Mouse (Mus musculus) forebrain, embryonic 11.5 days (tissue): ENCODE data around the gene Adgrl4. TPM values are rescaled to one million over a fixed set of nuclear protein-coding genes. Genes with fewer than 3 reads are reported as not detected.

Experiments
- ATAC-seq: fragments of 200-750 bp; cut with Nextera tagmentation; replicated peaks from 2 replicates; pipeline ENCODE4 v1.8.0; 2017; ENCODE audit warnings: moderate TSS enrichment; ENCODE audit not compliant: low FRiP score
- DNase-seq: peaks from one replicate; pipeline ENCODE4 v3.0.0-alpha.2; 2017; ENCODE audit warnings: low spot score
- H3K27ac ChIP-seq: fragments of 300-500 bp; sonication (generic); 2 replicates; pipeline ENCODE4 v1.5.1; 2014; ENCODE audit warnings: low read depth, low read length
- H3K27me3 ChIP-seq: fragments of 300-500 bp; sonication (generic); 2 replicates; pipeline ENCODE4 v1.6.1; 2014; ENCODE audit warnings: mild to moderate bottlenecking, low read length, mixed read lengths; ENCODE audit not compliant: control insufficient read depth, insufficient read depth
- H3K36me3 ChIP-seq: fragments of 300-500 bp; sonication (generic); 2 replicates; pipeline ENCODE4 v1.6.1; 2014; ENCODE audit warnings: mild to moderate bottlenecking, low read length, moderate library complexity, mixed read lengths; ENCODE audit not compliant: control insufficient read depth, insufficient read depth
- H3K4me1 ChIP-seq: fragments of 300-500 bp; sonication (generic); replicated peaks from 2 replicates; pipeline ENCODE4 v1.6.1; 2014; ENCODE audit warnings: low read length, mixed read lengths; ENCODE audit not compliant: control insufficient read depth, insufficient read depth
- H3K4me2 ChIP-seq: fragments of 300-500 bp; sonication (generic); 2 replicates; pipeline ENCODE4 v1.6.1; 2014; ENCODE audit warnings: low read depth, mild to moderate bottlenecking, low read length, moderate library complexity, mixed read lengths; ENCODE audit not compliant: severe bottlenecking
- H3K4me3 ChIP-seq: fragments of 300-500 bp; sonication (generic); 2 replicates; pipeline ENCODE4 v1.5.1; 2014; ENCODE audit warnings: low read depth, low read length
- H3K9ac ChIP-seq: fragments of 300-500 bp; sonication (generic); 2 replicates; pipeline ENCODE4 v1.6.1; 2014; ENCODE audit warnings: low read length
- H3K9me3 ChIP-seq: fragments of 300-500 bp; sonication (generic); 2 replicates; pipeline ENCODE4 v1.6.1; 2016; ENCODE audit warnings: low read length, mixed read lengths; ENCODE audit not compliant: control insufficient read depth
- WGBS: fragments of 180-500 bp; shearing (Covaris S2); extraction: QIAGEN DNeasy Blood & Tissue Kit; methylation state at CpG from one replicate; pipeline ENCODE4 v1.1.7; 2014; 5-methylcytosine and 5-hydroxymethylcytosine counted together
- polyA plus RNA-seq: library from polyadenylated mRNA; unstranded; fragments of >200 nt; fragmentation: Nextera tagmentation; extraction: Ambion mirVana; gene quantifications from 2 replicates; pipeline ENCODE4 v1.2.1, GENCODE M21; 2014

The Adgrl4 gene
- polyA plus RNA-seq, 1 experiment from 2014 or later = 7.0 TPM

GRCm38 (mm10) chr3:151424326-151425207 is 13.1 kb upstream of the Adgrl4 start:
- Histone ChIP-seq H3K4me3 (no peak overlapping the region), H3K4me2 (no peak overlapping the region), H3K27ac (no peak overlapping the region), H3K9ac (no peak overlapping the region), H3K36me3 (no peaks in the 10 kb centered on the region), H3K9me3 (no peaks in the 10 kb centered on the region), H3K4me1 (no peaks in the 10 kb centered on the region), H3K27me3 (no peaks in the 10 kb centered on the region)
- ATAC-seq = no peak
- DNase-seq = no peak
- 84% methylated on average over 9 of the region's 9 CpGs for WGBS

DNA sequence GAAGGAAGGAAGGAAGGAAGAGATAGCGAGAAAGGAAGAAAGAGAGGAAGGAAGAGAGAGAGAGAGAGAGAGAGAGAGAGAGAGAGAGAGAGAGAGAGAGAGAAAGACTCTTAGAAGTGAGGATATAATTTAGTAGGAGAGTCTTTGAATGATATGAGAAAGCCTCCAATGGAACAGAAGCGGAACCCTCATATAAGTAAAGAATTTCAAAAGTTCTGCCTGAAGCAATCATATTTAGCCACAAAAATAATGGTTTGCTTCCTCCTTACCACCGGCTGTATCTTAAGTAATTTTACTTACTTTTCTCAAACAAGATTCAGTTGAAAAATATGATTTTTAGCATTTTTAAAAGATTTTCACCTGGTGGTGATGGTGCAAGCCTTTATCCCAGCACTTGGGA is 7.6 kb upstream of the Adgrl4 start:
- Histone ChIP-seq H3K9me3 (no peaks in the 10 kb centered on the region), H3K27ac (no peak overlapping the region), H3K27me3 (no peaks in the 10 kb centered on the region), H3K4me2 (no peak overlapping the region), H3K4me3 (no peak overlapping the region), H3K36me3 (no peaks in the 10 kb centered on the region), H3K9ac (no peak overlapping the region), H3K4me1 (no peaks in the 10 kb centered on the region)
- DNase-seq (no peak), ATAC-seq (no peak)
- WGBS = 94% methylated on average over 3 of the region's 3 CpGs

DNA sequence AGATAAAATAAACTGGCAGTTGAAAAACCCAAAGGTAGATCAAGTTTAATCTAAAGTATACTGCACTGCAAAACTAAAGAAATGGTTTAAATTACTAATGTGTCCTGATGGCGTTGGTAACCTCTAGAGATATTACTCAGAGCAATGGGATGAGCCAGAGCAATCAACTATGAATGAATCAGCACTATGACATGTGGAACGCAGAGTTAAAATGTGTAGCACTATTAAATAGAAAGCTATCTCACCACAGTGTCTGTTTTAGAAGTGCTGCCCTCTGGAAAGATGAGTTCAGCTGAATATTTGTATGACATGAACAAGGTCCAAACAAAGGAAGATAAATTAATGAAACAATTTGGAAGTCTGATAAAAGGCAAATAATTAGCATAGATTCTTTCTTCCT is 6.2 kb upstream of the Adgrl4 start:
- no peaks in the 10 kb centered on the region for H3K36me3 ChIP-seq
- DNase-seq = no peak
- H3K9me3 ChIP-seq = no peaks in the 10 kb centered on the region
- no peaks in the 10 kb centered on the region for H3K4me1 ChIP-seq
- H3K4me2 ChIP-seq = no peak overlapping the region
- no peak overlapping the region for H3K27ac ChIP-seq
- 73% methylated on average over 2 of the region's 2 CpGs for WGBS
- no peak overlapping the region for H3K9ac ChIP-seq
- H3K4me3 ChIP-seq = no peak overlapping the region
- no peak for ATAC-seq
- no peaks in the 10 kb centered on the region for H3K27me3 ChIP-seq

GRCm38 (mm10) chr3:151438364-151438763 is 677 bp downstream of the Adgrl4 start:
- no peak overlapping the region for H3K4me2 ChIP-seq
- no peak overlapping the region for H3K9ac ChIP-seq
- H3K27ac ChIP-seq = no peak overlapping the region
- H3K4me3 ChIP-seq = no peak overlapping the region
- ATAC-seq (no peak), DNase-seq (no peak)
- no peaks in the 10 kb centered on the region for H3K9me3 ChIP-seq
- WGBS = 82% methylated on average over 5 of the region's 5 CpGs
- H3K36me3 ChIP-seq = no peaks in the 10 kb centered on the region
- H3K4me1 ChIP-seq = peaks cover 4% of the 10 kb centered on the region; the same call in 1 of the 2 replicates
- no peaks in the 10 kb centered on the region for H3K27me3 ChIP-seq

- Histone ChIP-seq H3K4me1 (peaks cover 4% of the 10 kb centered on the region; the same call in 1 of the 2 replicates), H3K9ac (no peak overlapping the region), H3K36me3 (no peaks in the 10 kb centered on the region), H3K4me2 (no peak overlapping the region), H3K4me3 (no peak overlapping the region), H3K27ac (no peak overlapping the region), H3K9me3 (no peaks in the 10 kb centered on the region), H3K27me3 (no peaks in the 10 kb centered on the region)
- WGBS = 57% methylated on average over 2 of the region's 2 CpGs
- no peak for ATAC-seq
- DNase-seq = no peak
These were observed 2.3 kb downstream of the Adgrl4 start for GRCm38 (mm10) chr3:151439976-151440375.

- no peaks in the 10 kb centered on the region for H3K36me3 ChIP-seq
- H3K27ac ChIP-seq = no peak overlapping the region
- ATAC-seq = no peak
- no peak overlapping the region for H3K4me2 ChIP-seq
- H3K4me3 ChIP-seq = no peak overlapping the region
- 94% methylated on average over 2 of the region's 2 CpGs for WGBS
- no peaks in the 10 kb centered on the region for H3K9me3 ChIP-seq
- peaks cover 4% of the 10 kb centered on the region; the same call in 1 of the 2 replicates for H3K4me1 ChIP-seq
- H3K9ac ChIP-seq = no peak overlapping the region
- H3K27me3 ChIP-seq = no peaks in the 10 kb centered on the region
- no peak for DNase-seq
These were observed 4.3 kb downstream of the Adgrl4 start for GRCm38 (mm10) chr3:151442026-151442425.

DNA sequence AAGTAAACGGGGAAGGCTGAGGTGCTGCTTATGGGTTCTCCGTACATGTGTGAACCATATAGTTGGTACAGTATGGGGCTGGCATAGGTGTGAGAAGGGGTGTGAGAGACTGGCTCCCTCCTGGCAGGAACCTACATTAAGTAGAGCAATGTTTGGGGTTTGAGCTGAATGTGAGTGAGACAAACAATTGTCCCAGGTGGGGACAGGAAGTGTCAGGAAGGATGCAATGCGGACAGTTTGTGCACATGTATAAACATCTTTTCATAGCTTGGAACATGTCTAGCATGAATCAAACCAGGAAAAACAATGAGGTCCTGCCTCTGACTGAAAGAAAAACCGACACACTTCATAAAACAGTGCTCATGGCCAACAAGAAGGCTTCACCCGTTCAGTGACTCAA is 5.8 kb downstream of the Adgrl4 start:
- Histone ChIP-seq H3K4me2 (no peak overlapping the region), H3K9ac (no peak overlapping the region), H3K36me3 (no peaks in the 10 kb centered on the region), H3K4me1 (no peaks in the 10 kb centered on the region), H3K27me3 (no peaks in the 10 kb centered on the region), H3K4me3 (no peak overlapping the region), H3K9me3 (no peaks in the 10 kb centered on the region), H3K27ac (no peak overlapping the region; the same call in 1 of the 2 replicates)
- ATAC-seq (no peak), DNase-seq (no peak)
- 84% methylated on average over 5 of the region's 5 CpGs for WGBS

- H3K4me1 ChIP-seq = no peaks in the 10 kb centered on the region
- no peaks in the 10 kb centered on the region for H3K27me3 ChIP-seq
- H3K9ac ChIP-seq = no peak overlapping the region
- H3K36me3 ChIP-seq = no peaks in the 10 kb centered on the region
- ATAC-seq (no peak), DNase-seq (no peak)
- 86% methylated on average over 4 of the region's 4 CpGs for WGBS
- H3K4me3 ChIP-seq = no peak overlapping the region
- no peaks in the 10 kb centered on the region for H3K9me3 ChIP-seq
- no peak overlapping the region for H3K27ac ChIP-seq
- H3K4me2 ChIP-seq = no peak overlapping the region
These were observed 6.6 kb downstream of the Adgrl4 start for GRCm38 (mm10) chr3:151444284-151444683.

DNA sequence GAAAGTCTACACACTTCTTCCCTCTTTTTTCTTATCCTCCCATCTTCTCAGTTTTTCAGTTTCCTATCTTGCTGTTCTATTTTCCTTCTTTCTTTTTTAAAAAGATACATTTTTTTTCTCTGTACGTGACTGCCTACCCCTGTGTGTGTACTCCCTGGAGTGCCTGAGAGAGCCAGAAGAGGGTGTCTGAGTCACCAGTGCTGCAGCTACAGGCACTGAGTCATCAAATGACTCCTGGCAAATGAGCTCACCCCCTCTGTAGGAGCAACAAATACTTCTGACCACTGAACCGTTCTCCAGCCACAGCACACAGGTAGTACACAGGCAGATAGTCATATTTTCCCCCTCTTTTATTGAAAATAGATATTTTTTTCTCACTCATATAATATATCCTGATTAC is 8.2 kb downstream of the Adgrl4 start:
- H3K4me3 ChIP-seq = no peak overlapping the region
- 72% methylated on average over 2 of the region's 2 CpGs for WGBS
- no peak for DNase-seq

More for the DNA sequence above, 8.2 kb downstream of the Adgrl4 start:
- ATAC-seq = 0 out of 2 replicates have a peak, but pooled peaks have one; percentile 10
- H3K4me2 ChIP-seq = no peak overlapping the region
- no peaks in the 10 kb centered on the region for H3K27me3 ChIP-seq
- no peaks in the 10 kb centered on the region for H3K4me1 ChIP-seq
- no peak overlapping the region for H3K27ac ChIP-seq
- no peak overlapping the region for H3K9ac ChIP-seq
- H3K36me3 ChIP-seq = no peaks in the 10 kb centered on the region
- H3K9me3 ChIP-seq = no peaks in the 10 kb centered on the region
